Mouse (Mus musculus) gonadal fat pad, adult 2 months (tissue): ENCODE data around the gene Slc15a4. TPM values are rescaled to one million over a fixed set of nuclear protein-coding genes. Genes with fewer than 3 reads are reported as not detected.

ENCODE experiments used
- DNase-seq: peaks from one replicate; pipeline ENCODE4 v3.0.0-alpha.2; 2012; ENCODE audit warnings: low read depth
- polyA plus RNA-seq: library from polyadenylated mRNA; depleted of rRNA; stranded (reverse); fragments of >200 nt; gene quantifications from 2 replicates; pipeline ENCODE4 v1.2.3, GENCODE M21; 2012; rRNA removed

Slc15a4 gene
- 18.2 and 21.0 TPM in 2 replicates for polyA plus RNA-seq

- DNase-seq: no peak
Measured at GRCm38 (mm10) chr5:127632167-127633145, at the start of gene Slc15a4, which contains the start of gene Glt1d1. Gene Slc15a4 (minus strand): TSS chr5:127632897. Gene Glt1d1 (plus strand): TSS chr5:127632262.

- DNase-seq: no peak
Measured at GRCm38 (mm10) chr5:127678501-127678900, 45.8 kb upstream of the Slc15a4 start.

GRCm38 (mm10) chr5:127677561-127677960, 44.9 kb upstream of the Slc15a4 start:
- no peak for DNase-seq

- no peak for DNase-seq
Measured at GRCm38 (mm10) chr5:127673913-127674312, 41.2 kb upstream of the Slc15a4 start.

- DNase-seq: no peak
Measured at GRCm38 (mm10) chr5:127660979-127661378, 28.3 kb upstream of the Slc15a4 start.

- no peak for DNase-seq
Measured at GRCm38 (mm10) chr5:127660267-127660666, 27.6 kb upstream of the Slc15a4 start.

GRCm38 (mm10) chr5:127659312-127659711, 26.6 kb upstream of the Slc15a4 start:
- no peak for DNase-seq

- DNase-seq: no peak
Measured at GRCm38 (mm10) chr5:127658257-127658656, 25.6 kb upstream of the Slc15a4 start.

- no peak for DNase-seq
Measured at GRCm38 (mm10) chr5:127649077-127649476, 16.4 kb upstream of the Slc15a4 start.

- no peak for DNase-seq
Measured at GRCm38 (mm10) chr5:127648046-127648445, 15.3 kb upstream of the Slc15a4 start.

GRCm38 (mm10) chr5:127641185-127641958, 8.7 kb upstream of the Slc15a4 start:
- no peak for DNase-seq

- no peak for DNase-seq
Measured at GRCm38 (mm10) chr5:127640359-127640758, 7.7 kb upstream of the Slc15a4 start.

- no peak for DNase-seq
Measured at GRCm38 (mm10) chr5:127639635-127640034, 6.9 kb upstream of the Slc15a4 start.

- DNase-seq: no peak
Measured at GRCm38 (mm10) chr5:127639067-127639605, 6.4 kb upstream of the Slc15a4 start.

- no peak for DNase-seq
Measured at GRCm38 (mm10) chr5:127638177-127638576, 5.5 kb upstream of the Slc15a4 start.

GRCm38 (mm10) chr5:127637622-127638021, 4.9 kb upstream of the Slc15a4 start:
- no peak for DNase-seq

- no peak for DNase-seq
Measured at GRCm38 (mm10) chr5:127633666-127634065, 969 bp upstream of the Slc15a4 start.

- no peak for DNase-seq
Measured at GRCm38 (mm10) chr5:127633188-127633587, 491 bp upstream of the Slc15a4 start.

- DNase-seq: no peak
Measured at GRCm38 (mm10) chr5:127631671-127632070, 1.0 kb downstream of the Slc15a4 start.

GRCm38 (mm10) chr5:127627242-127627641, 5.5 kb downstream of the Slc15a4 start:
- DNase-seq: no peak

- no peak for DNase-seq
Measured at GRCm38 (mm10) chr5:127624427-127625213, 8.1 kb downstream of the Slc15a4 start.
